Mouse (Mus musculus) MEL (cell line): ENCODE results near the gene Cplx2.

ENCODE experiments used
- CTCF ChIP-seq, 3 experiments: IDR thresholded peaks in 2 of 3; conservative IDR thresholded peaks in 1 of 3; 2 replicates each; pipeline ENCODE4 v1.5.1; 2011 to 2012; ENCODE audit warnings: low read length in 3 of 3, low read depth in 2 of 3, mild to moderate bottlenecking in 2 of 3, improper control_type of control experiment in 1 of 3, inconsistent platforms in 1 of 3, mixed read lengths in 1 of 3, moderate library complexity in 1 of 3; ENCODE audit not compliant: control insufficient read depth in 1 of 3, insufficient read depth in 1 of 3, poor library complexity in 1 of 3, severe bottlenecking in 1 of 3
- ZMIZ1 ChIP-seq: IDR thresholded peaks from 2 replicates; pipeline ENCODE4 v1.6.1; 2012; ENCODE audit warnings: low read depth, mild to moderate bottlenecking, inconsistent platforms, low read length, improper control_type of control experiment, moderate library complexity

DNA sequence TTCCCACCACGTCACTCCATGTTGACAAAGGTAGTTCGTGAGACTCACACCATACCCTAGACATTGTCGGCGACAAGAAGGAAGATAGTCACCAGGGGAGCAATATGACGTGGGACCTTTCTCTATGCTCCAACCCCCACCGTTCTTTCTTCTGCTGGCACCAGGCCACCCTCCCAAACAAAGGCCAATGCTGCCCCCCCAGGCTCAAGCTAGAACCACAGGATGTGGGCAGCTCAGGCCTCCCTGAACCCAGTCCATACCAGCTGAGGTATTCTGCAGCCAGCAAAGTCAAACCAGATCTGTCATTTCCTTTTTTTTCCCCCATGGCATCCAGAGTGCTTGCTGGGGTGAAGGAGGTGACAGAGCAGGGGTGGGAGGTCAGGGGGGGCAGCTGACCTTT, 3.4 kb upstream of the Cplx2 start:
- TF ChIP-seq ZMIZ1 (no peak), CTCF (IDR thresholded peaks at IDR 0.05 in 2 of 3, conservative IDR thresholded peaks at IDR 0.05 in 1 of 3; ENCODE audit: control insufficient read depth in 1 of 3, insufficient read depth in 1 of 3, low read depth in 2 of 3, low read length in 3 of 3, poor library complexity in 1 of 3, severe bottlenecking in 1 of 3) (peak in 1 of 3 experiments; percentile 13; a peak in 1 of 6 replicates)
